Mouse (Mus musculus): ENCODE data around the gene Hhipl1. TPM values are rescaled to one million over a fixed set of nuclear protein-coding genes. Genes with fewer than 3 reads are reported as not detected.

Hhipl1 gene
- 1 to 10 TPM; 7.6 to 7.8 TPM for total RNA-seq (2021)

DNA sequence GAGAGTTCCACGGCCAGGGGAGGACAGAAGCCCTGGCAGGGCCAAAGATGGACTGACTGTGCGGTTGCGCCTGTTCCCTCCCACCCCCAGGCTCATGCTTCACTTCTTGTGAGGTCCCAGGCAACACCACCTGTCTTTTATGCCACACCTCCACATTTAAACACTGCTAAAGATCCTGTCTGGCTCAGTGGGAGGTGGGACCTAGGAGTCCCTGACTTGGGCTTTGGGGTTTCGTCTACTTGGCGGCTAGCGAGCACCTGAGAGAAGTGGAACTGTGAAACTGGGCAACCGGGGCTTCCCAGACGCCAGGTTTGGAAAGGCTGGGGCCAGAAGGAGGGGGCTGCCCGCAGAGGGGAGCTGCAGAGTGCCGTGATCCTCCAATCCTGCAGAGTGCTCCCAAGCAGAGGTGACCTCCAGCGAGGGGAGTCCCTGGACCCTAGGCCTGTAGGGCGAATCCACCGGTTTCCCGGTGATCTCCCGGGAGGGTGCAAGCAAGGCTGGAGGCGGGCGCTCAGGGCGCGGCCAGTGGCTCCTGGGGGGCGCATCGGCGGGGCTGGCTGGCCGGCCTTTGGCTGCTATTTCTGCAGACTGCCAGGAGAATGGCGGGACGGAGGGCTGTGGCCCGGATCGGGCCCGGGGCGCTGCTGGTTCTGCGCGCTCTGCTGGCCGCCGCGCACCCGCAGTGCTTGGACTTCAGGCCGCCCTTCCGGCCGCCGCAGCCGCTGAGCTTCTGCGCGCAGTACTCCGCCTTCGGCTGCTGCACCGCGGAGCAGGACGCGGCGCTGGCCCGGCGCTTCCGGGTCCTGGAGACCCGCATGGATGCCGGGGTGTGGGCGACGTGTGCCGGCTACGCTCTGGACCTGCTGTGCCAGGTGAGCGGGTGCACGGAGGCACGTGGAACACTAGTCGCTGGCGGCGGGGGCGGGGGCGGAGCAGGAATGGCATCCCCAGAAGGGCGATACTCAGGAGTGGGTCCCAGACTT is at the start of gene Hhipl1:
Gene Hhipl1, plus strand, starts transcription at position 459 of the 983 bp plus-strand sequence.
- peak in 1 of 2 experiments; percentile 73 for DNase-seq (ENCODE audit: extremely low spot score in 1 of 2, low spot score in 2 of 2)
- intact Hi-C loops (cut with DNase I) = no loop called here

DNA sequence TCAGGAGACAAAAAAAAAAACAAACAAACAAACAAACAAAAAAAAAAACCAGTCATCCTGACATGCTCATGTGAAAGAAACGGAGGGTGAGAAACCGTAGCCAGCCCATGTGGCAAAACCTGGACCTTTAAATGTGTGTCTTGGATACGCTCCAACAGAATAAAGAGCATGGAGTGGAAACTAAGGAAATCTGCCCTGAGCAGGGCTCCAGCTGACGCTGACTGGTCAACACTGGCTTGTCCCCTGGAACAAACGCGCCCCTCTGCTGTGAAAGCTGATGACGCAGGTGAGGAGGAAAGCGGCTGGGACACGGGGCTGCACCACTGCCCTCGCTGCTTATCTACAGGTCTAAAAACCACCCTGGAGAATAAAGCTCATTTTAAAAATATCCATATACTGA is 49.3 kb upstream of the Hhipl1 start:
- intact Hi-C loops (cut with DNase I) = no loop called here
- DNase-seq (ENCODE audit: extremely low spot score in 1 of 2, low spot score in 2 of 2) = no peak

DNA sequence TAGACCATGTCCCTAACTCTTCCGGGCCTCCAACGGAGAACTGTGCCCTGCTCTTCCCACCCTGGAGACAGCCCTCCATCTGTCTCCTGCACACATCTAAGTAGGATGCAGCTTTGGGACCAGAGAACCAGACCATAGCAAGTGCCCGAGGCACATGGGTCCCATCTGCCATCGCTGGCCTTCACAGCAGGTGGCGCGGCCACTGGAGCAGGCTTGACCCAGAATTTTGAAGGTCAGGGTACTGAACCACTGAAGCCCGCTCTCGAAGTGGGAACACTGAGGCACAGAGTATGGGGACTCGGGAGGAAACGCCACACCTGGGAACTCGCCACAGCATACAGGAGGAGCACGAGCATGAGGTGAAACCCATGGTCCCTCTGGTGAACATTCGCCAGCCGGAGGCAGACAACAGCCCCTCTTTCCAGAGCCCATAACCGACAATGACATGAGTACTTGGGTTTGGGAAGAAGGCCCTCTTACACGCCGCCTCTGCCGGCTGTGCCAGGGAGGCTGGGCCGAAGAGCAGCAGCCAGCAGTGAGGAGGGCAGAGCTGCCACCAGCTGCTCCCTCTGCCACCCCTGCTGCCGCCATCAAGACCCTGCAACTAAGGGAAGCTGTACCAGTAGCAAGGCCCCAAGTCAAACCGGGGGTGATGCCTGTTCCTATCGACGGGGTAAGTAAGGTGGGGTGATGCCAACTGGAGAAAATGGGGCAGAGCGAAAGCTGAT is 46.6 kb upstream of the Hhipl1 start:
- intact Hi-C loops (cut with DNase I) = no loop called here
- DNase-seq (ENCODE audit: extremely low spot score in 1 of 2, low spot score in 2 of 2) = no peak

DNA sequence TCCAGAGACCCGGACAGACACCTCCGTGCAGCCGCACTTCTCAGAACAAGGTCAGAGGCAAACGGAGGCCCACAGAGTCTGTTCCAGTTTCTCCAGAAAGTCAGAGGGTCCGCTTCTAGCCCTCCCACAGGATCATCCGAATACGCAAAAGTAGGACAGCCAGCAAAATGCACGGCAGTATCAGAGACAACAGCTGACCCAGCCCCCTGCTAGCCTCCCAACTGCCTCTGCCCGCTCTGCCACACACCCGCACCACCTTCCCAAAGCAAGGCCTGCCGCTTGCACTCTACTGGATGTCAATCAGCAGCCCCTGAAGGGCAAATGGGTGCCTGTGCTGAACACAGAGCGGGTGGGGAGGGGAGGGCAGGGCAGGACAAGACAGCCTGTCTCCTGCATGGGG is 45.1 kb upstream of the Hhipl1 start:
- intact Hi-C loops (cut with DNase I) = no loop called here
- DNase-seq (ENCODE audit: extremely low spot score in 1 of 2, low spot score in 2 of 2) = no peak

DNA sequence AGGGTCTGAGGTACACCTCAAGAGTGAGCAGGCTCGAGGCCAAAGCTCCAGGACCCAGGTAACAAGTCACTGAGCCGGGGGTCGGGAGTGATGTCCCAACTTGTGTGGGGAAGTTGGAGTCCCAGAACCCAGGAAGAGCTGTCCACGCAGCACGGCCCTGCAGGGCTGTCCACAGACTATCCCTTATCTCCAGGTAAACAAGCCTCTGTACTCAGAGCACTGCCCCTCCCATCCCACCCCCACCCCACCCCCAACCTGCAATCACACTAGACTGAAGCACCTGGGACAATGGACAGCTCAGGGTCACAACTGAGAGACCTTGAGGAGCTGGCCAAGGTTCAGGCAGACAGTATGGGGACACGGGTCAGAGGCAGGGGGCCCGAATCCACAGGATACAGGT is 41.2 kb upstream of the Hhipl1 start:
- DNase-seq (ENCODE audit: extremely low spot score in 1 of 2, low spot score in 2 of 2) = no peak
- intact Hi-C loops (cut with DNase I) = loop anchor here (5.0 kb wide), 1 partner anchor 43 kb away; no protein-coding TSS in a partner anchor

DNA sequence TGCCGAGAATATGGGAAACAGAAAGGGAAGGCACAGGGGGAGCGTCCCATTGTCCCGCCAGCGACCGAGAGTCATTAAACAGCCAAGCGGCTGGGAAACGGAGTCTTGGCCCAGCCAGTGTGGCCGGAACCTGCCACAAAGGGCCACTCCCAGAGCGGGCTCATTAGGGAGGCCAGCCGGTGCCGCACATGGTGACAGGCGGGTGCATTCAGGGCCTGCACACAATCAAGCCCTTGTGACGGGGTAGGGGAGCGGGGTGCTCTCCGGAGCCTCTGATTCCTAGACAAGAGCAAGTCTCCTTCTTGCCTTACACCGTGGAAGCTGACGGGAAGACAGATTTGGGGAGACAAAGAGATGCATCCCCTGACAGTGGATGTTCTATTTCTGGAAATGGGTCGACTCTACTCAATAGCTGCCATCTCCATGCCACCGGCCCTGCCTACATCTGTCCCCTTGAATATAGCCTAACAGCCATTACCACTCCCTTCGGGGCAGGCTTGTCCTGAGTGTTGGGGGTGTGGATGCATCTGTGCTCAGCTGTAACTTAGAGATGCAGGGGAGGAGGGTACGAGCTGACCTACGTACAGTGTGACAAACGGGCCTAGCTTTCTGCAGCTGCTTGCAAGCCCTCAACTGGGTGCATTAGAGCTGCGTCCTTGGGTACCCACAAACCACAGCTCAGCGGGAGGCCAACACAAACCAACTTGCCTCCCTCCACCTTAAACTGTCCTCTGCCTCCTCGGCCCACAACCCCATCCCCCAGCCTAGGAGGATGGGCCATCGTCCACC is 40.0 kb upstream of the Hhipl1 start:
- intact Hi-C loops (cut with DNase I) = loop anchor here (5.0 kb wide), 1 partner anchor 44 kb away; no protein-coding TSS in a partner anchor
- peak in 1 of 2 experiments; percentile 77 for DNase-seq (ENCODE audit: extremely low spot score in 1 of 2, low spot score in 2 of 2)

DNA sequence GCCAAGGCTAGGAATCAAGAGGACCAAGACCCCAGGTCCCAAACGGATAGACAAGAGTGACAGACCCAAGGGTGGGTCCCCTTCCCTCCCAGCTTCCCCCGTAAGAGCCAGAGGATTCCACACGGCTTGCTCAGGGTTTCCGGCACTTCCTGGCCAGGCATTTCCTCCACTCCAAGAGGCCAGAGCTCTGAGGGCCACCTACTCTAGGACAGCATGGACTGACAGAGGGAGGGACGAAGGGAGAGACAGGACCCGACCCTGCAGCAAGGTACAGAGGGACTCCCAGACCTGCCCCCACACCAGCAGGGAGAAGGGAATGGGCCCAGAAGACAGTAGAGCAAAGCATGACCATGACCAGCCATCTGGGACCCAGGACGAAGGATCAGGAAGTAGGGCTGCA is 38.4 kb upstream of the Hhipl1 start:
- DNase-seq (ENCODE audit: extremely low spot score in 1 of 2, low spot score in 2 of 2) = no peak
- intact Hi-C loops (cut with DNase I) = loop anchor here (5.0 kb wide), 1 partner anchor 45 kb away; no protein-coding TSS in a partner anchor

DNA sequence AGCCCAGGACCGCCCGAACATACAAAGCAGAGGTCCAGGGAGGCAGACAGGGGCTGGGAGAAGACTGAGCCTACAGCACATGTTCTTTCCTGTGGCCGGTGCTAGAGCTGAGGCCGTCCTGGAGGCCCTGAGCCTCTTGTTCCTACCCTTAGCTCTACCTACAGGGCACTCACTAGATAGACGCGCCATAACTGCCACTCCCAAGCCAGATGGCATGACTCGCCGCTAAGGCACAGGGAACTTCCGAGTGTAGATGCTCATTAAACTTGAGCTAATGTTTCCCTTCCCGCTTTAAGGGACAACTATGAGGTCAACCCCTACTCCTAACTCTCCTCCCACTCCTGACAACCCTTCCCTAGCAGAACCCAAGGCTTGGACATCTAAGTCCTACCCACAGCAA is 37.1 kb upstream of the Hhipl1 start:
- DNase-seq (ENCODE audit: extremely low spot score in 1 of 2, low spot score in 2 of 2) = no peak
- intact Hi-C loops (cut with DNase I) = loop anchor here (5.0 kb wide), 1 partner anchor 47 kb away; no protein-coding TSS in a partner anchor

DNA sequence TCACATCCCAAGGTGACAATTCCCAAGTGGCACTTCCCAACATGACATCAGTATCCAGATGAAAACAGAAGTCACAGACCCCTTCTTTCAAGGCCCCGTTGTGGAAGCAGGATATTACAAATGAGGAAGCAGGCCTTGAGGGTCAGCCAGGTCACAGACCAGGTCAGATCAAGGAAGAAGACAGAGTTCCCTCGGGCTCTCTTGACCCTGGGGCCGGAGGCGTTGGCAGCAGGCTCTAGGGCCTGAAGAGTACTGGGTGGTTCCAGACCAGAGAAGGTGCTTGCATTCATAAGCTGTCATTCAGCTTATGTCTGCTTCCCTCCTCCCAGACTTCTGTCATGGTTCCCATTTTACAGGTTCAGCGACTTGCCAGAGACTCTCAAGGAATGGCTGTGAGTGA is 36.4 kb upstream of the Hhipl1 start:
- intact Hi-C loops (cut with DNase I) = loop anchor here (5.0 kb wide), 2 partner anchors 47 to 62 kb away; no protein-coding TSS in a partner anchor
- DNase-seq (ENCODE audit: extremely low spot score in 1 of 2, low spot score in 2 of 2) = no peak

DNA sequence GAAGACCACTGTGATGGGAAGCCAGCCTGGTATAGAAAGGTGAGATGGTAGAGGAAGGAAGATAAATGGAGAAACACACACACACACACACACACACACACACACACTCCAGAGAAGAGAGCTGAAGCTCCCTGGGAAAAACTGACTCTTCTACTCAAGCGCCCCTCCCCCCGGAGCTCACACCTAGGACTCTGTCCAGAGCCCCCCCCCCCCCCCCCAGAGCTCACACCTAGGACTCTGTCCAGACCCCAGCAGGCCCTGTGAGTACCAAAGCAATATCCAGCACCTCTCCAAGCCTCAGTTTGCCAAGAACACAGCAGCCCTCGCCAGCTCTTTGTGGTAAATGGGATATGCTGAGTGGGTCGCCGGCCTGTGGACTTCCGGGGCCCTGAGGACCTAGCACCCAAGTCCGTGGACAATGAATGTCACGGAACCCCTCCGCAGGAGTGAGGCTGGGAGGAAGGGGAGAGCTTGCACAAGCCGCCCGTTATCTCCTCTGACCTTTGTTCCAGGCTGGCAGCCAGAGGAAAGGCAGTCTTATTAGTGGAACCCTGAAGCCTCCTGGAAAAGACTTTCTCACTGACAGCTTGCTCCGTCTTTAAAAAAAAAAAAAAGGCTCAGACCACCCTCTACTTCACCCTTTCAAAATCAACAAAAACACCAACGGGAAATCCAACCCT is 35.7 kb upstream of the Hhipl1 start:
- intact Hi-C loops (cut with DNase I) = loop anchor here (5.0 kb wide), 1 partner anchor 63 kb away; no protein-coding TSS in a partner anchor
- no peak for DNase-seq (ENCODE audit: extremely low spot score in 1 of 2, low spot score in 2 of 2)

DNA sequence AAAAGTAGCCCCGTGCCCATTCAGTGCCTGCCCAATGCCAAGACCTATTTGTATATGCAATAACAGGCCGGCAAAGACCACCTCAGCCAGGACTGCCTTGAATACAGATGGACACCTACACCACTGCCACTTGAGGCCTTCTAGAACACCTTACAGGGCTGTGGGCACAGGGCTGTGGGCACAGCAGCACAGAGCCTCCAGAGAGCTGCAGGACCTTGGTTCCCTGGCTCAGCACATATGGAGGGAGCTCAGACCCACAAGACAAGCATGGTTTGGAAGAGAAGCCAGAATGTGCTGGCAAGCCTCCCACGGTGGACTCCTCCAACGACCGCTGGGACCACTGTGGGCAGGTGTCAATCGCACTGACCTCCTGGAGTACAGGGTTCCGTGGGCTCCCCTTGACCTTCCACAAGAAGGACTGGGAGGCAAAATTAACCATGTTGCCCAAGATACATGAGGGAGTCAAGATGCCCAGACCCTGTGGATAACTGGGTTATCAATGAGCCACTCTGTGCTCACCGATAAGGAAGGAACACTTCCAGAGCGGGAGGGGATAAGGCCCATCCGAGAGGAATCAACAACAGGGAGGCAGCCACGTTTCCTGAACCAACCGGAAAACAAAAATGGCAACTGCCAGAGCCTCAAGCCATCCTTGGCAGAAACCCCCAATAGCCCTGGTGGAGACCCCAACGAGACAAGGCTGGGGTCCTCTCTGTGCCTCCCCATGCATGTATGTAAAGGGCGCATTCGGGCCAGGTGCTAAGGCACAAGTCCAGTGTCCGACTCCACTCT is 34.5 kb upstream of the Hhipl1 start:
- no peak for DNase-seq (ENCODE audit: extremely low spot score in 1 of 2, low spot score in 2 of 2)
- intact Hi-C loops (cut with DNase I) = loop anchor here (5.0 kb wide), 1 partner anchor 64 kb away; no protein-coding TSS in a partner anchor

DNA sequence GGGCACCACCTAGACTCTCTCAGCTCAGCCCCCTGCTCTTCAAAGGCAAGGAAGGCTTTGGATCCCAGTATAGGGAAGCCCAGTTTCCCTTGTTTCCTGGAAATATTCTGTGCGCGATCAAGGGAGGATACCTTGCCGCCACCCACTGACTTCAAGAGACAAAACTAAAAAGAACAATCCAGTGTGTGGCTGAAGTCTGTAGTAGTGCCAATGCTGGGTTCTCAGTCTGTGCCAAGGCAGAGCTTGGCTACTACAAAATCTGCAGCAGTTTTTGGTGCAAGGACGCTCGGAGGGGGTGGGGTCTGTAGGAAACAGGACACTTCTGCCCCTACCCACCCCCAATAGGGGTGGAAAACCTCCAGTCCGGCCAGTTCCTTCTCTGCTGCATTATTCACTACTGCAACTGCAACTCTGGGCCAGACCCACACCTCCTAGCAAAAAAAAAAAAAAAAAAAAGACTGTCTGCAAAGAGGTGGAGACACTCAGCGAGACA is 33.9 kb upstream of the Hhipl1 start:
- intact Hi-C loops (cut with DNase I) = loop anchor here (5.0 kb wide), 1 partner anchor 65 kb away; no protein-coding TSS in a partner anchor
- no peak for DNase-seq (ENCODE audit: extremely low spot score in 1 of 2, low spot score in 2 of 2)

DNA sequence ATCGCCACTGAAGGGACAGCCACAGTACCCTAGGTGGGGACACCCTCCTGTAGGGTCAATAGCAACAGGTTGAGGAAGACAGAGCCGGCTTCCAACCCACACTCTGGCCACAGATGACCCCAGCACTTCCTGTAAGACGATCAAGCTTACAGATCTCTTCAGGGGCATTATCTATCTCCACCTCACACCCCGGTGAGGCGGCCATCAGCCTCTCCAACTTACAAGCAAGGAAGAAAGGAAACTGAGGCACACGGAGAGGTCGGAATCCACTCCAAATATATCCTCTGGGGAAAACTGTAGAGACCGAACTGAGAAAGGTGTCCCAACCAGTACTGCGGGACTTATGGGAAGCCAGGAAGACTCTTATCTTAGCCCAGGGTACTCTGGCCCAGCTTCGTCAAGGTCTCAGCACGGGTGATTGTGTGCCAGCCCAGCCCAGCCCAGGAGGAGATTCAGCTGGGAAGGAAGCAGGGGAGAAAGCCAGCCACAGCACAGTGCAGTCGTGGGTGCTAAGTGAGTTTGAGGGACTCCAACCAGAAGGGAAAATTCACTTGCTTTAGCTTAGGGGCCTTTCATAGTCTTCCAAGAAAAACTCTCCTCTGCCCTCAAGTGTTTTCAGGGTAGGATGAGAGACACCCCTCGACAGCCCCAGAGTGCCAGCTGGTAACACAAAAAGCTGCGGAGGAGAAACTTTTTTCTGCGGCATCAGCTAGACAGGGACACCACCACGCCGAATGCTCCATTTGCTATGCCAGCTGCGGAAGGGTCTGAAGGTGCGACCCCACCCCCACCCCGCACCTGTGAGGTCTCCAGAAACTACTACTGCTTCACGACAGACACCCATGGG is 32.4 kb upstream of the Hhipl1 start:
- intact Hi-C loops (cut with DNase I) = loop anchor here (5.0 kb wide), 1 partner anchor 66 kb away; no protein-coding TSS in a partner anchor

DNA sequence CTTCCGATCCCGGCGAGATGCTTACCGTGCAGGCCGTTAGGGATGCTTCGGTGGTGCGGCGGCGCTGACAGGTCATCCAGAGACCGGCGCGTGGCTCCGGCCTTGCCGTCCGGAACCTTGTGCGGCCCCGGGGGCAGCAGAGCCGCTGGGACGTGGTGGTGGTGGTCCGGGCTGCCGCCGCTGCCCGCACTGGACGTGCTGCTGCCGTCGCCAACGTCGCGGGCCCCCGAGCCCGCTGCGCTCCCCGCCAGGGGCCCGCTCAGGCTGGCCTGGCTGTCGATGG is 31.8 kb upstream of the Hhipl1 start:
- intact Hi-C loops (cut with DNase I) = loop anchor here (5.0 kb wide), 1 partner anchor 67 kb away; no protein-coding TSS in a partner anchor
- no peak for DNase-seq (ENCODE audit: extremely low spot score in 1 of 2, low spot score in 2 of 2)

More for the DNA sequence above, 32.4 kb upstream of the Hhipl1 start:
- DNase-seq (ENCODE audit: extremely low spot score in 1 of 2, low spot score in 2 of 2) = no peak

DNA sequence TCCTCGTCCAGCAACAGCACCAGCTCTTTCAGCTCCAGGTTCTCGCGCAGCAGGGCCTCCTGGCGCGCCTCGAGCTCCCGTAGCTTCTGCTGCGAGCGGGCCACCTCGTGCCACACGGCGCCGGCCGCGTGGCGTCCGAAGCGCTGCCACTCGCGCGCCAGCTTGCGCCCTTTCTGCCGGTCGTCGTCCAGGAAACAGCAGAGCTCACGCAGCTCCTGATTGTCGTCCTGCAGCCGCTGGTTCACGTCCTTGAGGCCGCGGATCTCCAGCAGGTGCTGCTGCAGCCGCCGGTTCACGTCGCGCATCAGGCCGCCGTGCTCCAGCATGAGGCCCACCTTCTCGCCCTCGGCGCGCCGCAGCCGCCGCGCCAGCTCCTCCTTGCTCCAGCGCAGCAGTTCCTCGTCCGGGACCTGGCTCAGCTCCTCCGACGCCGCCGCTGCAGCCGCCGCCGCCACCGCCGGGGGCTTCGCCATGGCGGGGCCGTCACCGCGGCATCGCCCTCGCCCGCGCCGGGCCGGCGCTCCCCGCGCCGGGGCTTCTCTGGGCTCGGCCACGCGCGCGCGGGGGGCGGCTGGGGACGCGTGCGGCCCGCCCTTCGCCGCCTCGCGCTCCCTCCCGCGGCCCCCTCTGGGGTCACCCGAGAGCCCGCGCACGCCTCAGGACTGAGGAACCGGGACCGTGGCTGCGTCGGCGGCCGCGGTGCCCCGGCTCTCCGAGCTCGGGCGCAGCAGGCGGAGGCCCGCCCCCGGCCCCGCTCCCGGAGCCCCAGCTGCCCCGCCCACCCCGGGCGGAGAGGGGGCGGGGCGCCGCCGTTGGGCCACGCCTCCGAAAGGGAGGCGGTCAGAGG is 31.2 kb upstream of the Hhipl1 start, which contains the start of gene Ccdc85c:
Gene Ccdc85c, minus strand, starts transcription at position 765 of the 847 bp plus-strand sequence.
- DNase-seq (ENCODE audit: extremely low spot score in 1 of 2, low spot score in 2 of 2) = peak in 1 of 2 experiments; percentile 74
- intact Hi-C loops (cut with DNase I) = loop anchor here (5.0 kb wide), 2 partner anchors 58 to 68 kb away; no protein-coding TSS in a partner anchor
